Mouse (Mus musculus): ENCODE data around the gene Gjb3.
A peak's percentile ranks its signal among the peaks of the same experiment; 100 is the strongest.

- TF ChIP-seq RCOR1 (conservative IDR thresholded peaks at IDR 0.05; ENCODE audit: low read depth, low read length), result no peak
- TF ChIP-seq POLR2A (IDR thresholded peaks at IDR 0.05; ENCODE audit: low read depth, low read length), result no peak
- no peak for TF ChIP-seq ZC3H11A (IDR thresholded peaks at IDR 0.05; ENCODE audit: low read depth, low read length)
- no peak for TF ChIP-seq JUN (IDR thresholded peaks at IDR 0.05; ENCODE audit: insufficient read depth, low read depth, low read length)
- peak; percentile 67 to 73 for TF ChIP-seq CTCF (conservative IDR thresholded peaks at IDR 0.05 in 1 of 2, IDR thresholded peaks at IDR 0.05 in 1 of 2; ENCODE audit: low read depth in 2 of 2, low read length in 2 of 2)
- TF ChIP-seq EP300 (IDR thresholded peaks at IDR 0.05; ENCODE audit: low read length), result no peak
- no peak for TF ChIP-seq NRF1 (IDR thresholded peaks at IDR 0.05; ENCODE audit: low read depth, low read length)
- no peak for TF ChIP-seq HCFC1 (IDR thresholded peaks at IDR 0.05; ENCODE audit: low read depth, low read length)
- TF ChIP-seq KAT2A (IDR thresholded peaks at IDR 0.05; ENCODE audit: insufficient replicate concordance, low read length), result no peak
- TF ChIP-seq SMC3 (IDR thresholded peaks at IDR 0.05; ENCODE audit: low read depth, low read length), result peak; percentile 59
- no peak for TF ChIP-seq ZMIZ1 (IDR thresholded peaks at IDR 0.05; ENCODE audit: low read depth, low read length)
- no peak; the same call in 1 of the 2 replicates for TF ChIP-seq NELFE (IDR thresholded peaks at IDR 0.05; ENCODE audit: low read depth, low read length)
- TF ChIP-seq UBTF (IDR thresholded peaks at IDR 0.05; ENCODE audit: low read depth, low read length), result no peak
Measured at GRCm38 (mm10) chr4:127368379-127368973, 37.8 kb upstream of the Gjb3 start.

Measured in CH12.LX (cell line).